Mouse (Mus musculus): ENCODE results near the gene Atg2a. TPM values are rescaled to one million over a fixed set of nuclear protein-coding genes. Genes with fewer than 3 reads are reported as not detected.

Gene Atg2a
- total and polyA plus RNA-seq, 3 experiments = 2.8 to 13.9 (median 9.5) TPM

- peaks cover 0 to 24% of the 10 kb centered on the region in 2 experiments; a peak in 2 of 4 replicates for H3K4me1 ChIP-seq (ENCODE audit: control insufficient read depth in 1 of 2, insufficient read depth in 2 of 2)
- H3K4me3 ChIP-seq (replicated peaks in 1 of 3; ENCODE audit: low read depth in 2 of 3, low read length in 2 of 3, poor library complexity in 1 of 3) = peak overlapping the region in 2 of 3 experiments; percentile 48 to 78
- in situ Hi-C loops (cut with MboI; ENCODE audit: low pct_ligation_motif_present, low pct_unique_long_range_greater_than_20kb, low sequenced_read_pairs) = no loop called here
Observed at GRCm38 (mm10) chr19:6240725-6241124, 743 bp upstream of the Atg2a start.

GRCm38 (mm10) chr19:6242281-6242680 lies 813 bp downstream of the Atg2a start:
- dilution Hi-C loops (cut with MboI; ENCODE audit: extremely low pct_ligation_motif_present, extremely low pct_unique_long_range_greater_than_20kb, low sequenced_read_pairs) (no loop called here), in situ Hi-C loops (cut with MboI; ENCODE audit: low pct_ligation_motif_present, low pct_unique_long_range_greater_than_20kb, low sequenced_read_pairs) (no loop called here)
- peaks cover 26 to 39% of the 10 kb centered on the region in 2 experiments for H3K36me3 ChIP-seq (replicated peaks in 1 of 2; ENCODE audit: control insufficient read depth in 1 of 2, insufficient read depth in 1 of 2, low read length in 1 of 2)
- peak overlapping the region; percentile 95 for H3K9ac ChIP-seq (ENCODE audit: insufficient read depth, low read depth)
- H3K9me3 ChIP-seq (replicated peaks; ENCODE audit: low read length) = no peaks in the 10 kb centered on the region
- H3K4me2 ChIP-seq (ENCODE audit: insufficient read depth, low read depth, poor library complexity, severe bottlenecking) = peak overlapping the region; percentile 83
- peak overlapping the region; percentile 78 to 100 (median 98) for H3K4me3 ChIP-seq (replicated peaks in 1 of 3; ENCODE audit: low read depth in 2 of 3, low read length in 2 of 3, poor library complexity in 1 of 3)
- no peak overlapping the region for H3K27ac ChIP-seq (ENCODE audit: insufficient read depth, low read depth)
- peaks cover 10% of the 10 kb centered on the region; the same call in 1 of the 2 replicates for H3K79me2 ChIP-seq (replicated peaks; ENCODE audit: control insufficient read depth, extremely low read depth, insufficient read depth, poor library complexity, severe bottlenecking)
- no peaks in the 10 kb centered on the region for H3K27me3 ChIP-seq (replicated peaks)
- H3K4me1 ChIP-seq (ENCODE audit: control insufficient read depth in 1 of 2, insufficient read depth in 2 of 2) = peaks cover 0 to 15% of the 10 kb centered on the region in 2 experiments; a peak in 2 of 4 replicates
- peak; percentile 83 for DNase-seq (ENCODE audit: extremely low read depth)
- 0 out of 2 replicates have a peak, but pooled peaks have one; percentile 39 for TF ChIP-seq KAT2A (IDR thresholded peaks at IDR 0.05; ENCODE audit: insufficient replicate concordance, low read length)
- TF ChIP-seq ZC3H11A (IDR thresholded peaks at IDR 0.05; ENCODE audit: low read depth, low read length) = no peak
- peak; percentile 24; the same call in 1 of the 2 replicates for TF ChIP-seq ETS1 (conservative IDR thresholded peaks at IDR 0.05; ENCODE audit: low read depth, low read length)
- TF ChIP-seq TCF12 (IDR thresholded peaks at IDR 0.05; ENCODE audit: low read depth, low read length) = peak; percentile 41; the same call in 1 of the 2 replicates
- TF ChIP-seq BHLHE40 (IDR thresholded peaks at IDR 0.05; ENCODE audit: low read depth, low read length) = peak; percentile 52
- no peak for TF ChIP-seq EP300 (IDR thresholded peaks at IDR 0.05; ENCODE audit: low read length)
- TF ChIP-seq USF2 (conservative IDR thresholded peaks at IDR 0.05; ENCODE audit: low read depth, low read length) = no peak
- peak; percentile 98 for TF ChIP-seq SIN3A (IDR thresholded peaks at IDR 0.05; ENCODE audit: low read length)
- 0 out of 2 replicates have a peak, but pooled peaks have one; percentile 4 for TF ChIP-seq IRF4 (IDR thresholded peaks at IDR 0.05; ENCODE audit: low read depth, low read length)
- TF ChIP-seq POLR2AphosphoS2 (IDR thresholded peaks at IDR 0.05; ENCODE audit: low read depth, low read length) = no peak
- TF ChIP-seq POLR2A (IDR thresholded peaks at IDR 0.05; ENCODE audit: low read depth, low read length) = peak; percentile 46; the same call in 1 of the 2 replicates
- no peak for TF ChIP-seq RAD21 (IDR thresholded peaks at IDR 0.05; ENCODE audit: low read depth, low read length)
- TF ChIP-seq ZNF384 (IDR thresholded peaks at IDR 0.05; ENCODE audit: low read depth, low read length) = no peak
- TF ChIP-seq PAX5 (IDR thresholded peaks at IDR 0.05; ENCODE audit: low read length) = no peak
- peak; percentile 53; the same call in 1 of the 2 replicates for TF ChIP-seq MYC (IDR thresholded peaks at IDR 0.05; ENCODE audit: low read depth, low read length)
- peak; percentile 89 for TF ChIP-seq ELF1 (IDR thresholded peaks at IDR 0.05; ENCODE audit: low read depth, low read length)
- 0 out of 2 replicates have a peak, but pooled peaks have one; percentile 54 for TF ChIP-seq MAZ (IDR thresholded peaks at IDR 0.05; ENCODE audit: low read depth, low read length)
- TF ChIP-seq MAFK (IDR thresholded peaks at IDR 0.05; ENCODE audit: insufficient replicate concordance, low read length) = no peak
- no peak for TF ChIP-seq JUND (conservative IDR thresholded peaks at IDR 0.05; ENCODE audit: low read depth, low read length)
- no peak for TF ChIP-seq UBTF (IDR thresholded peaks at IDR 0.05; ENCODE audit: low read depth, low read length)
- TF ChIP-seq MEF2A (IDR thresholded peaks at IDR 0.05; ENCODE audit: borderline replicate concordance, low read depth, low read length) = no peak
- peak; percentile 60 for TF ChIP-seq HCFC1 (IDR thresholded peaks at IDR 0.05; ENCODE audit: low read depth, low read length)
- TF ChIP-seq TBP (conservative IDR thresholded peaks at IDR 0.05; ENCODE audit: low read depth, low read length) = no peak
- peak; percentile 81 for TF ChIP-seq MXI1 (IDR thresholded peaks at IDR 0.05; ENCODE audit: low read depth, low read length)
- peak; percentile 50; the same call in 1 of the 2 replicates for TF ChIP-seq ZMIZ1 (IDR thresholded peaks at IDR 0.05; ENCODE audit: low read depth, low read length)
- no peak for TF ChIP-seq CHD1 (IDR thresholded peaks at IDR 0.05; ENCODE audit: low read depth, low read length)

More at GRCm38 (mm10) chr19:6240725-6241124, 743 bp upstream of the Atg2a start:
- Histone ChIP-seq H3K79me2 (replicated peaks; ENCODE audit: control insufficient read depth, extremely low read depth, insufficient read depth, poor library complexity, severe bottlenecking) (peaks cover 10% of the 10 kb centered on the region; the same call in 1 of the 2 replicates), H3K9ac (ENCODE audit: insufficient read depth, low read depth) (peak overlapping the region; percentile 11; the same call in 1 of the 2 replicates), H3K27ac (ENCODE audit: insufficient read depth, low read depth) (no peak overlapping the region), H3K4me2 (ENCODE audit: insufficient read depth, low read depth, poor library complexity, severe bottlenecking) (peak overlapping the region; percentile 11; the same call in 1 of the 2 replicates), H3K9me3 (replicated peaks; ENCODE audit: low read length) (no peaks in the 10 kb centered on the region), H3K36me3 (replicated peaks in 1 of 2; ENCODE audit: control insufficient read depth in 1 of 2, insufficient read depth in 1 of 2, low read length in 1 of 2) (peaks cover 12 to 25% of the 10 kb centered on the region in 2 experiments), H3K27me3 (replicated peaks) (no peaks in the 10 kb centered on the region)
- no peak for DNase-seq (ENCODE audit: extremely low read depth)
- dilution Hi-C loops (cut with MboI; ENCODE audit: extremely low pct_ligation_motif_present, extremely low pct_unique_long_range_greater_than_20kb, low sequenced_read_pairs) = no loop called here
- TF ChIP-seq MEF2A (IDR thresholded peaks at IDR 0.05; ENCODE audit: borderline replicate concordance, low read depth, low read length) (no peak), ELF1 (IDR thresholded peaks at IDR 0.05; ENCODE audit: low read depth, low read length) (no peak), MAFK (IDR thresholded peaks at IDR 0.05; ENCODE audit: insufficient replicate concordance, low read length) (no peak), ZC3H11A (IDR thresholded peaks at IDR 0.05; ENCODE audit: low read depth, low read length) (no peak), SMC3 (IDR thresholded peaks at IDR 0.05; ENCODE audit: low read depth, low read length) (no peak), BHLHE40 (IDR thresholded peaks at IDR 0.05; ENCODE audit: low read depth, low read length) (no peak), GABPA (IDR thresholded peaks at IDR 0.05; ENCODE audit: insufficient replicate concordance, low read depth, low read length) (no peak), E2F4 (IDR thresholded peaks at IDR 0.05; ENCODE audit: insufficient replicate concordance, low read depth, low read length) (no peak), UBTF (IDR thresholded peaks at IDR 0.05; ENCODE audit: low read depth, low read length) (no peak), ZNF384 (IDR thresholded peaks at IDR 0.05; ENCODE audit: low read depth, low read length) (no peak), ZMIZ1 (IDR thresholded peaks at IDR 0.05; ENCODE audit: low read depth, low read length) (no peak), POLR2AphosphoS2 (IDR thresholded peaks at IDR 0.05; ENCODE audit: low read depth, low read length) (no peak), CTCF (conservative IDR thresholded peaks at IDR 0.05 in 1 of 2, IDR thresholded peaks at IDR 0.05 in 1 of 2; ENCODE audit: low read depth in 2 of 2, low read length in 2 of 2) (no peak), MAX (IDR thresholded peaks at IDR 0.05; ENCODE audit: low read length) (no peak), HCFC1 (IDR thresholded peaks at IDR 0.05; ENCODE audit: low read depth, low read length) (no peak), CHD2 (IDR thresholded peaks at IDR 0.05; ENCODE audit: low read length) (no peak), MXI1 (IDR thresholded peaks at IDR 0.05; ENCODE audit: low read depth, low read length) (no peak)
